Mouse (Mus musculus) heart, embryonic 14.5 days (tissue): ENCODE results near the gene Trim27. TPM values are rescaled to one million over a fixed set of nuclear protein-coding genes. Genes with fewer than 3 reads are reported as not detected.

Experiments
- ATAC-seq: fragments of 200-750 bp; cut with Nextera tagmentation; 2 replicates; pipeline ENCODE4 v1.8.0; 2017; ENCODE audit warnings: low read depth, moderate TSS enrichment; ENCODE audit not compliant: insufficient number of reproducible peaks, insufficient read depth, low FRiP score
- H3K27ac ChIP-seq, 2 experiments: fragments of 200-500 bp in 1 of 2; fragments of 300-500 bp in 1 of 2; sonication (generic) in 1 of 2; replicated peaks in 1 of 2; 2 replicates each; pipeline ENCODE4 v1.5.1; 2012 to 2014; ENCODE audit warnings: low read depth in 2 of 2, low read length in 2 of 2, control low read depth in 1 of 2, mild to moderate bottlenecking in 1 of 2, mixed read lengths in 1 of 2; ENCODE audit not compliant: control insufficient read depth in 1 of 2, insufficient read depth in 1 of 2
- H3K27me3 ChIP-seq: fragments of 300-500 bp; sonication (generic); 2 replicates; pipeline ENCODE4 v1.6.1; 2014; ENCODE audit warnings: mild to moderate bottlenecking, low read length, control low read depth; ENCODE audit not compliant: control insufficient read depth, insufficient read depth
- H3K36me3 ChIP-seq: fragments of 300-500 bp; sonication (generic); 2 replicates; pipeline ENCODE4 v1.6.1; 2014; ENCODE audit warnings: mild to moderate bottlenecking, control low read depth, low read length, mixed read lengths; ENCODE audit not compliant: control insufficient read depth, insufficient read depth
- H3K4me1 ChIP-seq, 2 experiments: fragments of 200-500 bp in 1 of 2; fragments of 300-500 bp in 1 of 2; sonication (generic) in 1 of 2; 2 replicates each; pipeline ENCODE4 v1.6.1; 2012 to 2014; ENCODE audit warnings: low read length in 2 of 2, control low read depth in 1 of 2, mixed read lengths in 1 of 2; ENCODE audit not compliant: control insufficient read depth in 2 of 2, insufficient read depth in 2 of 2
- H3K4me2 ChIP-seq: fragments of 300-500 bp; sonication (generic); 2 replicates; pipeline ENCODE4 v1.6.1; 2014; ENCODE audit warnings: mild to moderate bottlenecking, low read length
- H3K4me3 ChIP-seq, 2 experiments: fragments of 200-500 bp in 1 of 2; fragments of 300-500 bp in 1 of 2; sonication (generic) in 1 of 2; 2 replicates each; pipeline ENCODE4 v1.5.1; 2012 to 2014; ENCODE audit warnings: low read length in 2 of 2, mild to moderate bottlenecking in 2 of 2, control low read depth in 1 of 2, low read depth in 1 of 2, moderate library complexity in 1 of 2; ENCODE audit not compliant: control insufficient read depth in 1 of 2, insufficient read depth in 1 of 2
- H3K9ac ChIP-seq: fragments of 300-500 bp; sonication (generic); 2 replicates; pipeline ENCODE4 v1.6.1; 2014; ENCODE audit warnings: mild to moderate bottlenecking, low read length
- H3K9me3 ChIP-seq: fragments of 300-500 bp; sonication (generic); 2 replicates; pipeline ENCODE4 v1.6.1; 2016; ENCODE audit warnings: low read length, control low read depth; ENCODE audit not compliant: control insufficient read depth
- WGBS: fragments of 180-500 bp; shearing (Covaris S2); extraction: QIAGEN DNeasy Blood & Tissue Kit; methylation state at CpG from one replicate; pipeline ENCODE4 v1.1.7; 2014; 5-methylcytosine and 5-hydroxymethylcytosine counted together
- polyA plus RNA-seq: library from polyadenylated mRNA; unstranded; fragments of >200 nt; fragmentation: Nextera tagmentation; extraction: Ambion mirVana; gene quantifications from 2 replicates; pipeline ENCODE4 v1.2.1, GENCODE M21; 2014

The Trim27 gene
- polyA plus RNA-seq, 1 experiment from 2014 or later, result 80.1 TPM

- H3K4me1 ChIP-seq, result 0 out of 4 replicates have a peak, but pooled peaks cover 0 to 2% of the 10 kb centered on the region in 2 experiments
- H3K9me3 ChIP-seq, result no peaks in the 10 kb centered on the region
- no peak overlapping the region for H3K27ac ChIP-seq
- WGBS, result 68% methylated on average over 2 of the region's 2 CpGs
- H3K9ac ChIP-seq, result no peak overlapping the region
- ATAC-seq, result no peak
- no peak overlapping the region for H3K4me3 ChIP-seq
- H3K4me2 ChIP-seq, result no peak overlapping the region
- H3K36me3 ChIP-seq, result peaks cover 25% of the 10 kb centered on the region
- no peaks in the 10 kb centered on the region for H3K27me3 ChIP-seq
Measured at GRCm38 (mm10) chr13:21198313-21198712, 19.1 kb downstream of the Trim27 start.

GRCm38 (mm10) chr13:21199046-21200028, 20.1 kb downstream of the Trim27 start:
- Histone ChIP-seq H3K4me2 (peak overlapping the region; percentile 61), H3K36me3 (peaks cover 15% of the 10 kb centered on the region), H3K9ac (peak overlapping the region; percentile 81), H3K4me1 (0 out of 4 replicates have a peak, but pooled peaks cover 0 to 2% of the 10 kb centered on the region in 2 experiments), H3K4me3 (peak overlapping the region; percentile 75 to 92), H3K27me3 (no peaks in the 10 kb centered on the region), H3K9me3 (no peaks in the 10 kb centered on the region), H3K27ac (peak overlapping the region; percentile 64 to 79)
- ATAC-seq, result peak; percentile 20; the same call in 1 of the 2 replicates
- WGBS, result 4% methylated on average over 17 of the region's 17 CpGs

GRCm38 (mm10) chr13:21200043-21200999, 21.1 kb downstream of the Trim27 start:
- peak overlapping the region; percentile 81 for H3K9ac ChIP-seq
- ATAC-seq, result peak; percentile 94
- 0 out of 4 replicates have a peak, but pooled peaks cover 0 to 2% of the 10 kb centered on the region in 2 experiments for H3K4me1 ChIP-seq
- peaks cover 6% of the 10 kb centered on the region; the same call in 1 of the 2 replicates for H3K36me3 ChIP-seq
- H3K4me3 ChIP-seq, result peak overlapping the region; percentile 75 to 92
- WGBS, result 5% methylated on average over 48 of the region's 48 CpGs
- no peaks in the 10 kb centered on the region for H3K9me3 ChIP-seq
- peak overlapping the region; percentile 61 for H3K4me2 ChIP-seq
- H3K27me3 ChIP-seq, result no peaks in the 10 kb centered on the region
- peak overlapping the region; percentile 79 for H3K27ac ChIP-seq

GRCm38 (mm10) chr13:21215275-21215983, 36.2 kb downstream of the Trim27 start:
- Histone ChIP-seq H3K4me3 (peak overlapping the region; percentile 38), H3K9me3 (peaks cover 8% of the 10 kb centered on the region), H3K9ac (no peak overlapping the region), H3K36me3 (no peaks in the 10 kb centered on the region), H3K4me2 (peak overlapping the region; percentile 66), H3K27me3 (no peaks in the 10 kb centered on the region; the same call in 1 of the 2 replicates), H3K27ac (no peak overlapping the region), H3K4me1 (0 out of 4 replicates have a peak, but pooled peaks cover 0 to 3% of the 10 kb centered on the region in 2 experiments)
- WGBS, result 2% methylated on average over 20 of the region's 20 CpGs
- no peak for ATAC-seq

- ATAC-seq, result no peak
- Histone ChIP-seq H3K4me1 (0 out of 4 replicates have a peak, but pooled peaks cover 0 to 8% of the 10 kb centered on the region in 2 experiments), H3K9ac (no peak overlapping the region), H3K4me2 (no peak overlapping the region), H3K4me3 (no peak overlapping the region), H3K9me3 (0 out of 2 replicates have a peak, but pooled peaks cover under 1% of the 10 kb centered on the region), H3K36me3 (no peaks in the 10 kb centered on the region), H3K27me3 (no peaks in the 10 kb centered on the region; the same call in 1 of the 2 replicates), H3K27ac (no peak overlapping the region)
- WGBS, result 50% methylated on average over 1 of the region's 1 CpGs
Measured at GRCm38 (mm10) chr13:21216781-21217180, 37.5 kb downstream of the Trim27 start.

- H3K4me2 ChIP-seq, result peak overlapping the region; percentile 82
- no peaks in the 10 kb centered on the region; the same call in 1 of the 2 replicates for H3K27me3 ChIP-seq
- H3K9ac ChIP-seq, result peak overlapping the region; percentile 60
- H3K4me3 ChIP-seq, result peak overlapping the region; percentile 52 to 85
- ATAC-seq, result no peak; the same call in 1 of the 2 replicates
- H3K4me1 ChIP-seq, result peaks cover 0 to 4% of the 10 kb centered on the region in 2 experiments; a peak in 1 of 4 replicates
- H3K9me3 ChIP-seq, result no peaks in the 10 kb centered on the region
- H3K36me3 ChIP-seq, result no peaks in the 10 kb centered on the region
- no peak overlapping the region; a peak in 1 of 4 replicates for H3K27ac ChIP-seq
- 6% methylated on average over 20 of the region's 20 CpGs for WGBS
Measured at GRCm38 (mm10) chr13:21221656-21222462, 42.6 kb downstream of the Trim27 start.
